Mouse (Mus musculus) intestine, embryonic 15.5 days (tissue): ENCODE measurements at regions not wholly inside any gene's neighbourhood (a gene's known extent, or its start where the extent isn't known, plus 50 kb on each side); places are given as distances from the start of the nearest gene placed in this dataset.

Experiments used
- ATAC-seq: fragments of 200-750 bp; cut with Nextera tagmentation; 2 replicates; pipeline ENCODE4 v1.8.0; 2017; ENCODE audit warnings: moderate TSS enrichment, moderate library complexity
- H3K27ac ChIP-seq: fragments of 300-500 bp; sonication (generic); 2 replicates; pipeline ENCODE4 v1.5.1; 2015; ENCODE audit warnings: mild to moderate bottlenecking, inconsistent platforms
- H3K27me3 ChIP-seq: fragments of 300-500 bp; sonication (generic); replicated peaks from 2 replicates; pipeline ENCODE4 v1.6.1; 2015; ENCODE audit warnings: inconsistent platforms
- H3K36me3 ChIP-seq: fragments of 300-500 bp; sonication (generic); 2 replicates; pipeline ENCODE4 v1.6.1; 2015; ENCODE audit warnings: inconsistent platforms
- H3K4me1 ChIP-seq: fragments of 300-500 bp; sonication (generic); replicated peaks from 2 replicates; pipeline ENCODE4 v1.6.1; 2015; ENCODE audit warnings: inconsistent platforms
- H3K4me2 ChIP-seq: fragments of 300-500 bp; sonication (generic); replicated peaks from 2 replicates; pipeline ENCODE4 v1.6.1; 2015; ENCODE audit warnings: mild to moderate bottlenecking, inconsistent platforms
- H3K4me3 ChIP-seq: fragments of 300-500 bp; sonication (generic); replicated peaks from 2 replicates; pipeline ENCODE4 v1.5.1; 2015; ENCODE audit warnings: inconsistent platforms
- H3K9ac ChIP-seq: fragments of 300-500 bp; sonication (generic); 2 replicates; pipeline ENCODE4 v1.6.1; 2015; ENCODE audit warnings: inconsistent platforms
- H3K9me3 ChIP-seq: fragments of 300-500 bp; sonication (generic); 2 replicates; pipeline ENCODE4 v1.6.1; 2016; ENCODE audit warnings: inconsistent platforms
- WGBS: fragments of 180-500 bp; shearing (Covaris S2); methylation state at CpG from one replicate; pipeline ENCODE4 v1.1.7; 2015; 5-methylcytosine and 5-hydroxymethylcytosine counted together

- no peak for ATAC-seq
- no peaks in the 10 kb centered on the region for H3K4me1 ChIP-seq
- H3K4me2 ChIP-seq: no peak overlapping the region
- H3K4me3 ChIP-seq: no peak overlapping the region
- H3K9ac ChIP-seq: no peak overlapping the region
- no peak overlapping the region for H3K27ac ChIP-seq
- no peaks in the 10 kb centered on the region for H3K9me3 ChIP-seq
- H3K36me3 ChIP-seq: no peaks in the 10 kb centered on the region
- H3K27me3 ChIP-seq: no peaks in the 10 kb centered on the region
- 90% methylated on average over 3 of the region's 3 CpGs for WGBS
Measured at GRCm38 (mm10) chr2:21058940-21059339, 90.3 kb upstream of the Arhgap21 start.

GRCm38 (mm10) chr2:21056450-21057210, 87.9 kb upstream of the Arhgap21 start:
- Histone ChIP-seq H3K4me1 (no peaks in the 10 kb centered on the region), H3K4me3 (no peak overlapping the region), H3K36me3 (no peaks in the 10 kb centered on the region), H3K9me3 (no peaks in the 10 kb centered on the region), H3K9ac (no peak overlapping the region), H3K4me2 (no peak overlapping the region), H3K27me3 (no peaks in the 10 kb centered on the region), H3K27ac (no peak overlapping the region)
- 75% methylated on average over 5 of the region's 5 CpGs for WGBS
- no peak for ATAC-seq

GRCm38 (mm10) chr2:21055416-21055815, 86.7 kb upstream of the Arhgap21 start:
- Histone ChIP-seq H3K4me3 (no peak overlapping the region), H3K36me3 (no peaks in the 10 kb centered on the region), H3K4me1 (no peaks in the 10 kb centered on the region), H3K4me2 (no peak overlapping the region), H3K27ac (no peak overlapping the region), H3K27me3 (no peaks in the 10 kb centered on the region), H3K9me3 (no peaks in the 10 kb centered on the region), H3K9ac (no peak overlapping the region)
- ATAC-seq: no peak
- 92% methylated on average over 3 of the region's 3 CpGs for WGBS

- Histone ChIP-seq H3K4me2 (no peak overlapping the region), H3K27ac (no peak overlapping the region), H3K4me1 (no peaks in the 10 kb centered on the region), H3K4me3 (no peak overlapping the region), H3K27me3 (no peaks in the 10 kb centered on the region), H3K36me3 (no peaks in the 10 kb centered on the region), H3K9ac (no peak overlapping the region), H3K9me3 (no peaks in the 10 kb centered on the region)
- WGBS: 66% methylated on average over 6 of the region's 6 CpGs
- no peak for ATAC-seq
Measured at GRCm38 (mm10) chr2:21054325-21055082, 85.8 kb upstream of the Arhgap21 start.

GRCm38 (mm10) chr2:21053596-21053995, 84.9 kb upstream of the Arhgap21 start:
- Histone ChIP-seq H3K4me2 (no peak overlapping the region), H3K9ac (no peak overlapping the region), H3K36me3 (no peaks in the 10 kb centered on the region), H3K4me3 (no peak overlapping the region), H3K27ac (no peak overlapping the region), H3K9me3 (no peaks in the 10 kb centered on the region), H3K27me3 (no peaks in the 10 kb centered on the region), H3K4me1 (no peaks in the 10 kb centered on the region)
- 79% methylated on average over 5 of the region's 5 CpGs for WGBS
- ATAC-seq: no peak

GRCm38 (mm10) chr2:21048996-21049395, 80.3 kb upstream of the Arhgap21 start:
- no peak overlapping the region for H3K9ac ChIP-seq
- H3K4me3 ChIP-seq: no peak overlapping the region
- WGBS: 54% methylated on average over 5 of the region's 5 CpGs
- H3K27me3 ChIP-seq: no peaks in the 10 kb centered on the region
- H3K9me3 ChIP-seq: no peaks in the 10 kb centered on the region
- H3K27ac ChIP-seq: no peak overlapping the region
- no peaks in the 10 kb centered on the region for H3K4me1 ChIP-seq
- no peak overlapping the region for H3K4me2 ChIP-seq
- no peak for ATAC-seq
- H3K36me3 ChIP-seq: no peaks in the 10 kb centered on the region

GRCm38 (mm10) chr2:21048226-21048625, 79.5 kb upstream of the Arhgap21 start:
- ATAC-seq: no peak
- H3K4me3 ChIP-seq: no peak overlapping the region
- no peaks in the 10 kb centered on the region for H3K4me1 ChIP-seq
- no peaks in the 10 kb centered on the region for H3K27me3 ChIP-seq
- H3K27ac ChIP-seq: no peak overlapping the region
- WGBS: 86% methylated on average over 6 of the region's 6 CpGs
- no peaks in the 10 kb centered on the region for H3K9me3 ChIP-seq
- H3K36me3 ChIP-seq: no peaks in the 10 kb centered on the region
- no peak overlapping the region for H3K4me2 ChIP-seq
- no peak overlapping the region for H3K9ac ChIP-seq

GRCm38 (mm10) chr2:21046503-21047116, 77.9 kb upstream of the Arhgap21 start:
- Histone ChIP-seq H3K36me3 (no peaks in the 10 kb centered on the region), H3K9ac (no peak overlapping the region), H3K4me3 (no peak overlapping the region), H3K27me3 (no peaks in the 10 kb centered on the region), H3K27ac (no peak overlapping the region), H3K4me2 (no peak overlapping the region), H3K9me3 (no peaks in the 10 kb centered on the region), H3K4me1 (no peaks in the 10 kb centered on the region)
- no peak for ATAC-seq
- WGBS: 63% methylated on average over 9 of the region's 9 CpGs

- H3K4me1 ChIP-seq: no peaks in the 10 kb centered on the region
- H3K4me3 ChIP-seq: no peak overlapping the region
- no peaks in the 10 kb centered on the region for H3K27me3 ChIP-seq
- no peak overlapping the region for H3K27ac ChIP-seq
- H3K4me2 ChIP-seq: no peak overlapping the region
- H3K36me3 ChIP-seq: no peaks in the 10 kb centered on the region
- H3K9ac ChIP-seq: no peak overlapping the region
- 84% methylated on average over 7 of the region's 7 CpGs for WGBS
- no peaks in the 10 kb centered on the region for H3K9me3 ChIP-seq
- no peak for ATAC-seq
Measured at GRCm38 (mm10) chr2:21044781-21045180, 76.1 kb upstream of the Arhgap21 start.

GRCm38 (mm10) chr2:21044007-21044406, 75.3 kb upstream of the Arhgap21 start:
- Histone ChIP-seq H3K9me3 (no peaks in the 10 kb centered on the region), H3K9ac (no peak overlapping the region), H3K27me3 (no peaks in the 10 kb centered on the region), H3K4me2 (no peak overlapping the region), H3K4me1 (no peaks in the 10 kb centered on the region), H3K36me3 (no peaks in the 10 kb centered on the region), H3K27ac (no peak overlapping the region), H3K4me3 (no peak overlapping the region)
- ATAC-seq: no peak
- 71% methylated on average over 7 of the region's 7 CpGs for WGBS

GRCm38 (mm10) chr2:21043302-21043701, 74.6 kb upstream of the Arhgap21 start:
- Histone ChIP-seq H3K4me2 (no peak overlapping the region), H3K36me3 (no peaks in the 10 kb centered on the region), H3K27ac (no peak overlapping the region), H3K4me1 (no peaks in the 10 kb centered on the region), H3K9ac (no peak overlapping the region), H3K4me3 (no peak overlapping the region), H3K27me3 (no peaks in the 10 kb centered on the region), H3K9me3 (no peaks in the 10 kb centered on the region)
- 45% methylated on average over 4 of the region's 4 CpGs for WGBS
- ATAC-seq: 0 out of 2 replicates have a peak, but pooled peaks have one; percentile 59

- H3K9me3 ChIP-seq: no peaks in the 10 kb centered on the region
- 0 out of 2 replicates have a peak, but pooled peaks have one; percentile 23 for ATAC-seq
- no peak overlapping the region for H3K4me3 ChIP-seq
- 72% methylated on average over 3 of the region's 3 CpGs for WGBS
- no peaks in the 10 kb centered on the region for H3K36me3 ChIP-seq
- H3K9ac ChIP-seq: no peak overlapping the region
- no peaks in the 10 kb centered on the region for H3K27me3 ChIP-seq
- no peak overlapping the region for H3K4me2 ChIP-seq
- H3K4me1 ChIP-seq: peaks cover 5% of the 10 kb centered on the region
- no peak overlapping the region for H3K27ac ChIP-seq
Measured at GRCm38 (mm10) chr2:21037607-21038006, 68.9 kb upstream of the Arhgap21 start.
